Mouse (Mus musculus) cerebellum, postnatal 4 days (tissue): ENCODE measurements around the gene Pla2g12b.

ENCODE experiments used
- DNase-seq, 2 experiments: peaks; one replicate each; pipeline ENCODE4 v3.0.0; 2022; ENCODE audit warnings: low spot score in 2 of 2, mixed read lengths in 1 of 2

Gene Pla2g12b

DNA sequence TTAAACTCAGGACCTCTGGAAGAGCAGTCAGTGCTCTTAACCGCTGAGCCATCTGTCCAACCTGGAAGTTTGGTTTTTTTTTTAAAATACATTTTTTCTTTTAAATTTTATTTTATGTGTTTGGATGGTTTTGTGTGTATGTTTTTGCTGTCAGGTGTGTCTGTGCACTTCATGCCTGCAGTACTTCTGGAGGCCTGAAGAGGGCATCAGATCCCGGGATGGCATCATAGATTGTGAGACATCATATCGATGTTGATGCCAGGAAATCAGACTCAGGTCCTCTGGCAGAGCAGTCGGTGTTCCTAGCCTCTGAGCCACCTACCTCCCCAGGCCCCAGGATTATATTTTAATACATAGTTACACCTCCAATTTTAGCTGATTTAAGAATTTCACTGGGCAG lies 10.3 kb downstream of the Pla2g12b start:
- DNase-seq, result no peak

DNA sequence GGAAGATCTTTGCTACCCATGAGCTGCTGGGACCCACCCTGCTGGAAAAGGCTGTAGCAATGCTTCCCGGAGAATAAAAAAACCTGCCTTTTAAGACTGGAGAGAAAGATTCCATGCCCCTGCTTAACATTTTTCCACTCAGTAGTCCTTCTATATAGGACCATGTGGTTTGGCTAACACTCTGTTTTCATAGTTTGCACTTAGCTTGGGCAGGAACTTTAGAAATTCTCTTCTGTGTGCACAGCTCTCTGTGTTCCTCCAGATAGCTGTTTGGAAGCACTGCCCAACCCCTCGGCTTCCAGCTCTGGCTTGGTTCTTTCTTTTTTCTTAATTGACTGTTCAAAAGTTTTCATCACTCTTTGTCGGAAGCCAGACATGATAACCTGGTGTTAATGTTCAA lies 13.2 kb downstream of the Pla2g12b start:
- no peak for DNase-seq

DNA sequence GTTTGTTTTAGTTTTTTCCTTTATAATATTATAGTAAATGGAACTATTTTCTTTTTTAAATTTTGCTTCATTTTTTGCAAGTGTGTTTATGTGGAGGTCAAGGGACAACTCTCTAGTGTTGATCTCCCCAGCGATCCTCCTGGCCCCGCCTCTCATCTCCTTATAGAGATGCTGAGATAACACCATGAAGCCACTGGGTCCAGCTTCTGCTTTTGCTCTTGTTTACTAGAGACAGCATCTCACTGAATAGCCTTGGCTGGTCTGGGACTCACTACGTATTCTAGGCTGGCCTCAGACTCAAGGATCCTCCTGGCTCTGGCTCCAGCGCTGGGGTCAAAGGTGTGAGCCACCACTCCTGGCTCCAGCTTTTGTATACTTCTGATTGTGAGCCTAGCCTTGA lies 16.1 kb downstream of the Pla2g12b start:
- DNase-seq, result no peak

DNA sequence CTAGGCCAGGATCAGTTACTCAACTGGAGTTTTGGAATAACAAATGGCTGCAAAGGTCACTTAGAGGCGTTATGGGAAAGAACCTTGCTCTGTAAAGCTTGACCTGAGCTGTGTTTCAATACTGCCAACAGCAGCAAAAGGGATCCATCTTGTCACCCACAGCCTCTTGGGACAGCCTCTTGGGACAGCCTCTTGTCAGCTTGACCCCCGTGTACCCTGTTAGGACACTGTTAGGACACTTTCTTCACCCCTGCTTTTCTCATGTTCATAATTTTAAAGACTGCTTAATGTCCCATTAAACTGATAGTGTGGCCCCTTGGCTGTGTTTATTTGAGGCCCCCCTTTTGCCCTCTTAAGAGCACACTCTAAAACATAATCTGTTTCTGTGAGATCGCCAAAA lies 21.0 kb downstream of the Pla2g12b start:
- no peak for DNase-seq

DNA sequence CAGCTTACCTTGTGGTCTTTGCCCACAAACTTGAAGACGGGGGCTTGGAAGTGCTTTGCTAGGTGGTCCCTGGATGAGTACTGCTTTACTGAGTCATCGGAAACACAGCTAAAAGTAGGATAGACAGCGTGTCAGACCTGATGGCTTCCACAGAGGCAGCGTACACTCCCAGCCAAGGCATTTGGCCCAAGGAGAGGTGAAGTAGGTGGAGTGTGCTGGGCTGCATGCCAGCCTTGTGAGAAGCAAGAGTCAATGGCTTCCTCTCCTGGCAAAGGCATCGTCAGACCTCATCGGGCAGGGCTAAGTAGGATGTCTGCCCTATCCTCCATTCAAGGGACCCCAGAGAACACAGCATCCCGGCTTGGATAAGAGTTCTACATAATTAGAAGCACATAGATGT lies 21.9 kb downstream of the Pla2g12b start:
- peak in 1 of 2 experiments; percentile 14 for DNase-seq

DNA sequence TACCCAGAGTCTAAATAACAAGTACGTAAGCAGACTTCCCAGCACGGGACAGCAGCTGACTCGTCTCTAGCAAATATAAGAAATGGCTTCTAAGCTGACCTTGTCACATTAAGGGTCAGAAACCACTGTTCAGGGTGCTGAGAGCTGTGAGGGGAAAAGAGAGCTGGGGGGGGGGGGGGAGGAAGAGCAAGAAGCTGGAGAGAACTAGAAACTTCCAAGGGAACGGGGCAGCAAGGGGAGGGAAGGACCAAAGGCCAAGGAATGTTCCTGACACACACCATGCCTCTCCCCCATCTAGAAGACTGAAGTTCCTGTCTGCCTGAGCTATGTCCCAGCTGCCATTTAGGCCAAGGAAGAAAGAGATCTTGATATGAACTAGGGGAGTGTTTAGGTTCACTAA lies 22.9 kb downstream of the Pla2g12b start:
- no peak for DNase-seq

DNA sequence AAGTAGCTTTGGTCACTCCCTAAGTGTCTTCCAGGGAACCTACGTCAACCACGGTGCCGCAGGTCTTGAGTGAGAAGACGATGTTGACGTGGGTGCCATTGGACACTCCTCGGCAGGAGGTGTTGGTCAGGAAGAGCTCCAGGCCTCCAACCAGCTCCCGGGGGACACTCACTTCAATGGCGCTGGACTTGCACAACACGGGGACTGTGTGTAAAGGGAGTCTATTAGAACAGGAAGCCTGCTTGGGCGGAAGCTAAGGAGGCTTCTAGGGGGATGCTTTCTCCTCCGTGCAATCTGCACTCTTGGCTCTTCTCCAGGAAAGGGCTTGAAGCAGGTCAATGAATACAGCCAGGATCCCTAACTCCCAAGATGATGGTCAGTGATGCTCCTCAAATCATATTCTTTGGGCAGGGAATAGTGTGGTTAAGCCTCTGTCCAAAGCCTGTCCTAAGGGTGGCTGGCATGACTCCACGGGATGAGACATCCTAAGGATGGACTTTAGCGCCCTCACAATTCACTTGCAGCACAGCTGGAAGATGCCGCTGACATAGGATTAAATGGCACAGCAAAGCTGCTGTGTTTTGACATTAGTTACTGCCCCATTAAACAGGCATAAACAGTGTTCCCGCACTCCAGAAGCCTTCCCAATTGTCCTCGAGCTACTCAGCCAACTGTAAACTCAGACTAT lies 26.1 kb downstream of the Pla2g12b start:
- DNase-seq, result no peak

DNA sequence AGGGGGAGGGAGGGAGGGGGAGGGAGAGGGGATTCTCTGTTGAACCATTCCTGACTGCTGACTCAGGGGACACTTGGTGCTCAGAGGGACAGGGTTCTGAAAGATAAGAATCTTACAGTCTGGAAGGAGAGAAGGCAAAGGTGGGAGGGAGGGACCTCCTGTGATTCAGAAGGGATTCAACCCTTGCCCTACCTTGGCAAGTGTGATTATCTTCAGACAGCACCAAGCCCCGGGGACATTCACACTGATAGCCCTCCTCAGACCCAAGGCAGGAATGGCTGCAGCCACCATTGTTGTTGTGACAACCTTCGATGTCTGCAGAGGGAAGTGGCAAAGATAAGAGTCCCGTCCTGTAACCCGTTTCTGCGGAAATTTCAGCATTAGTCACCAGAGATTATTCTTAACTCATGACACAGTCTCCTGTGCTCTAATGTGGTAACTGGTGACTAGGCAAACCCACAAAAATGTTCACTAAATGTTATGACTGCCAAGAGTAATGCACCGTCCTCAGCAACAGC lies 27.3 kb downstream of the Pla2g12b start:
- no peak for DNase-seq

DNA sequence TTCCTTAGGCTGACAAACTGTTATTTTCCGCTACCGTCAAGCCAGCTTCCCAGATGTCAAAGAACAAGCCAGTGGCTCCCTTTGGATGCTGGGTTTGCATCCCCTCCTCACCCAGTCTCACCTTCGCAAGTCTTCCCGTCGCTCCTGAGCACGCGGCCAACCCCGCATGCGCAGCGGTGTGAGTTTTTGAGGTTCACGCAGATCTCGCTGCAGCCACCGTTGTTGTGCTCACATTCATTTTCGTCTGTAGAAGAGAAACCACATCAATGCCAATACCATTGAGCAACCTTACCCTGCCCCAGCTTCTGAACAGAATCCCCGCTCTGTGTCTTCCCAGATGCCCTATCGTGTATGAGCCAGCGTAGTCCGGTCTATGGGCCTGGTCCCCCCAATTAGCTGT lies 32.3 kb downstream of the Pla2g12b start:
- DNase-seq, result no peak

DNA sequence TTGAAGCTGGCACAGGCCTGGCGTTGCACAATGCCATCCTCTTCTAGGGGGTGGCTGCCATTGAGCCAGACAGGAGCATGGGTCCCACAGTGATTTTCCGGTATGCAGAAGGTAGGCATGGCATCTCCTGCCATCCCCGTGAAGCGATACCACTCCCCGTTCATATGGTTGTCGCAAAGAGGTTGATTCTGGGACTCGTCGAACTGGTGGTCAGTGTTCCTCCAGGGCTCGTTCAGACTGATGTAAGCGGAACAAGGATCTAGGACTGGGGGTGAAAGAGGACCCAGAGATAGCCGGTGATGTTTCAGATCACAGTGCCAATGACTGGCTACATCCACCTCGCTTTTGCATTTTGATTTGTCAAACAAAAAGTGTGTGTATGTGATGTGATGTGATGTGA lies 35.2 kb downstream of the Pla2g12b start:
- DNase-seq, result no peak

DNA sequence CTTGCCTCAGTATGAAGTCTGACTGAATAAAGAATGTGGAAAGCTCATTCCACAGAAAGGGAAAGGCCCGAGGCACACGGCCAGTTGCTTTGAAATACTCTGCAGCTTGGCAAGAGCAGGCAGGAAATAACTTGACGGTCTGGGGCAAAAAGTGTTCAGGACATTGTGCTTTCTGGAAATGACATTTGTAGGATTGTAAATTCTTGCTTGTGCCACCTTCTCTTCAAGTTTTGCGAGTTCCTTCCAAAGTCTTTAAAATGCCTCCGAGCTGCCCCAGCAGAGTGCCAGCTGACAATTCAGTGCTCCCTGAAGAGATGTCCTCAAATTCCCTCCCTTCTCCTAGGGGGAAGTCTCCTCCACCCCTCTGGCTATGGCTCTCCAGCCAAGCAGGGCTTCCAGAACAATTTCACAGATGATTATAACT lies 36.1 kb downstream of the Pla2g12b start:
- DNase-seq, result no peak

DNA sequence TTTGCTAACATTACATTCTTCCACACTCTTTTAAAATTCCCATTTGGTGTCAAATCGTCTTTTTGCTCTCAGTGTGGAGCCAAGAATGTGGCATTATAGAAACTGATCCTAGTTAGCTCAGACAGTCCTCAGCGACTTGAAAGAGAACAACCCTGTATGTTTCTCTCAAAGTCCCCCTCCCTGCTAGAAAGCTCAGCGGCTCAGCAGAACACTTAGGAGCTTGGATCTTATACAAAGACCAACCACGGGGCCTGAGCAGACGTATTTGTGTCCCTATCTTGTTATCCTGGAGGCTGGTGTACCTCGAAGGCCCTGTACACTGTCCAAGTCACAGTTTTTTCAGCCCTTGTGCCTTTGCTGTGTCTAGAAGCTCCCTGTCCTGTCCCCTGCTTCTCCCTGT lies 36.7 kb downstream of the Pla2g12b start:
- no peak for DNase-seq

DNA sequence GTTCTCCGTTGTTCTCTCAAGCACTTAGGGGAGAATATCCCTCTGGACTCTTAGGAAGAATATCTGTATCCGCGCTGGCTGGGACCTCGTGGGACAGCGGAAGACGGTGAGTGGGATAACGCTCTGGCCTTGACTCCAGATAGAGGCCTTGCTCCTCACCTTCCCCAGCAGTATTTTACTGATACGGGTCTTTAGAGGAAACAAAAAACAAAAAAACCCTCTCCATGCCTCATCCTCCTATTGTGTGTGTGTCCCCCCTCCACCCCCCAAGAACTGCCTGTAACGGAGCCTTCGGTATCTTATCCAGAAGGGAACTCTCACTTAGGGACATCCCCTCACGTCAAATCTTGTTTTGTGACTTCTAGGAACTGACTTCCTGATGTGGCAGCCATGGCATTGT lies 38.3 kb downstream of the Pla2g12b start, which contains the start of gene Oit3:
Gene Oit3 (minus strand): TSS at position 44 of the 400 bp plus-strand sequence.
- DNase-seq, result no peak

DNA sequence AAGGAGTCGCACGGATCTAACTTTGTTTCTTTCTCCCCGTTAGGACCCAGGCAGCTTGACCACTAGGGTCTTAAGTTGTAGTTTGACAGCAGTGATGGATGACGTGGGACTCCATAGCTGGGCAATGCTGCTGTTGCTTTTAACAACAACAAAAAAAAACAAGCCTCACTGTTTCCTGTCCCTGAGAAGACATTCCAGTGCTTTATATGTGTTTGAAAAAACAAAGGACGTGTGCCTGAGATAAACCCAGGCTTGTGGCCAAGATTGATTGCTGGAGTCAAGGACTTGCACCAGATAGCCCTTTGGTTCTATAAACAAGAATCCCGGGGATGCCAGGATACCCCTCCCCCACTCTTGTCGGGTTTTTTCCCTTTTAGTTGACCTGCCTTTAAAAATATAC lies 39.8 kb downstream of the Pla2g12b start:
- DNase-seq, result no peak

DNA sequence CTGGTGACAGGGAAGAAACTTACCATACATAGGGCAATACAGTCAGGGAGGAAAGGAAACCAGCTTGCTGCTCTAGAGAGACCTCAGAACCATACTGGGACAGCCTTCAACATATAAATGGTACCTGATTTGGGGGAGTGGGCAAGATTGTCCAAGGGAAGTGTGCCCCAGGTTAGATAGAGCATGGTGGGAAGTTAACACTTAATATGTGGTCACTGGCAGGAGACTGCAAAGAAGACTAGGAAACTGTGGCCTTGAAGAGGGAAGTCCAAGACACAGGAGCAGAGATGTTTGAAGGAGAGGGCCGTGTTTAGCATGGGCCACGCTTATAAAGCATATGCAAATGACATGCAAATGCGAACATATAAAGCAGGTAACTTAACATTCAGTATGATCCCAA lies 40.6 kb downstream of the Pla2g12b start:
- DNase-seq, result no peak

DNA sequence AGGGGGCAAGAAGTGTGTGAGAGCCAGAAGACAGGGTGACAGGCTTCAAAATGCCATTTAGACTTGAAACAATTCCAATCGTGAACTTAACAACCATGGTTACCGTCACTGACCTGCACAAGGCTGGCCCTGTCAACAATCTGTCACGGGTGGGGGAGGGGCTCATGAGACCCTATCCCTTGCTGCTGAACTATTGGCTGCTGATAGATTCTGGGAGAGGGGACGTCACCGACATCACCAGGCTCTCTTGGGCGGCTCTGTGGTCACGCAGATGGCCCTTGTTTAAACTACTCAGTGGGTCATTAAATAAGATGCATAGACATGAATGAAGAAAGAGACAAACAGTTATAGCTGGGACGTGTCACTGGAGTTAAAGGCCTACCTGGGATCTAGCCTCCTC lies 41.2 kb downstream of the Pla2g12b start:
- peak in 1 of 2 experiments; percentile 13 for DNase-seq

DNA sequence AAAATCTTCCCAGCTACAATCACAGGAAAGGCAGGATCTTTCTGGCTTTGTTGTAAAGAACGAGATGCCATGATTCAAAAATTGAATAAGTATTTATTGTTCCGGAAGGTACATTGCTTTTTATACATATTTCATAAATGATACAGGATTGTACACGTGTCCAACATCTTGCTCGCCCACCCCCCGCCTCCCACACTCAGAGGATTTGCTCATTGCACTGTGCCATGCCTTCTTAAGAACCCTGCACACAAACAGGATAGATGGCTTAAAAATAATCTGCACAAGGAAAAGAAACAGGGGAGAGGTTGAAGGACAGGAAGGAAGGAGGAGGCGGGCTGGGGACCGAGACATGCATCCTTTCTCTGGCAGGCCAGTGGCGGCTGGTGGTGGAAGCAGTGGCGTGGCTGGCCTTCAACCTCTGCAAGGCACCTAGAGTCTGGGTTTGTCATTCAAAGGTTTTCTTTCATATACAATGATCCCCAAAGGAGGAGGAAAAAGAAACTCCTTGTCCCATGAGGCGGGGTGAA lies 43.5 kb downstream of the Pla2g12b start:
- no peak for DNase-seq

DNA sequence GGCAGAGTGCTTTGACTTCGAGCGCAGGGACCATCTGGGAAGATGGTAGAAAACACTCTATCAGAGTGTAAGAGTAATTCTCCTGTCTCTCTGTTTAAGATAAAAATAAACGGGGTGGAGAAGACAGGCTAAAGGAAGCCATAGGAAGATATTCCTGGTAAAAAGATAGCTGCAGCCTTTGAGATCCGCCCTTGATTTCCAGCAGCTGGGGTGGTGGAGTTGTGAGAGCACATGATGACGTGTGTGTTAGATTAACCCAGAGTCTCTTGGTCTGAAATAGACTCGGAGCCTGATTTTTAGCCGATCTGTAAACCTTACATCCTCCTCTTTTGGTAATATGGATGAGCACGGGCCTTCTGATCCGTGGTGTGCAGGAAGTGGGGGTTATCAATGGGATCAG lies 44.1 kb downstream of the Pla2g12b start:
- DNase-seq, result no peak

DNA sequence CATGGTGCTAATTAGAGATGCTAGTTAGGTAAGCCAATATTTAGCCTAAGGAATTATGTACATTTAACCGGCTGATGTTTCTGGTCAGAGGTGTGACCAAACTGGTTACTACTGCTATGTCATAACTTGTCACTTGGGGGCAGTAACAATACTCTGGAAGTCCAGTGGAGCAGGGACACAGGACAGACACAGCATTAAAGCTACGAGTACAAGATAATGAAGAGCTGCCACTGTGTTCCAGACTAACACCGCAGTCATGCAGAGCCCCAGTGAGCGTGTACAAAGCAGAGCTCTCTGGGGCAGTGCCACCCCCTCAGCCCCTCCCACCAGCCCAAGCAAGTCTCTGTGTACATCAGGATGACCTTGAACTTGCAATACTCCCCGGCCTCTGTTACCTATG lies 48.4 kb downstream of the Pla2g12b start:
- DNase-seq, result no peak

DNA sequence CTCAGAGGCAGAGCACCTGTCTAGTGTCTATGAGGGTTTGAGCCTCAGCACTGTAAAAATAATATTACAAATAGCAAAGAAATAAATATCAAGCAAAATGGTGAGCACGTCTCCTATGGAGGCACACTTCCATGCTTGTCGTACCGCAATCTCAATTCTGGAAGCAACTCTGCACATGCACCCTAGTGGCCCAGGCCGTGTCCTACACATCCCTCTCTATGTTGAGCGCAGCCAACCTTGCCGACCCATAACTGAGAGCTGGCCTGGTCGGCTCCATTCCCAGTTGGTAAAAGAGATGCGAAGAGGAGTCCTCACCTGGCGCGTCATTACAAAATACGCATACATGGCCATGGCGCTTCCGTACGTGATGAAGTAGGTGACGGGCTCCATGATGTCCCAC lies 51.2 kb downstream of the Pla2g12b start:
- DNase-seq, result no peak

DNA sequence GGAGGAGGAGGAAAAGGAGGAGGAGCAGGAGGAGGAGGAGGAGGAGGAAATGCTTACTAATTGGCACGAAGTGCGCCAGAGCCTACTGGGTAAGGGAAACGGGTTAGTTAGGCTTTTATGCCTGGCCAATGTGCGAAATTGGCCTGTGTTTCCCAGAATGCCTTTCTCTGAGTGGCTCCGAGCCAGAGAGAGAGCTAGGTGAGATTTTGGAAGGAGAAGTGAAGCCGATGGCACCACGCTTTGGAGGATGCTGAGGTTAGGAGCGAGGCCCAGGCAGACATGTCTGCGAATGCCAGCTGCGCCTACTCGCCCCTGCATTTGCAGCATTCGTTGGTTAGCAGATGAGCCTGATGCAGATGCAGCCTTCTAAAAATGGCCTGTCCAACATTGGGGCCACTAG lies 56.3 kb downstream of the Pla2g12b start:
- DNase-seq, result peak in 1 of 2 experiments; percentile 39

DNA sequence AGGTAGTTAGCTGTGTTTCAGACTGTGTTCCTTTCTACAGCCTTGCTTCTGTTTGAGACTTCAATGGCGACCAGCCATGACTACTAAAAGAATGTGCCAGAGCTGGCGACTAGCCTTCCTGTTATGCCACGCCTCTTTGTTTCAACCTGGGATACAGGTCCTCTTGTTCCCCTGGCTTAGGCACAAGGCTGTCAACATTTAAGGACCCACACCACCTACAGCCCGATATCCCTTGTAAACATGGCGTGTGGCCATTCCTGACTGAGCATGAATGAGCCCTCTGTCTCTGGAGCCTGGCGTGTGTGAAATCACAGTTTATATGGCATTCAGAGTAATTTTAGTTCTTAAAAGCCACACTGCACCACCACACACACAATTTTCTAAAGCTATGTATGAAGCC lies 58.8 kb downstream of the Pla2g12b start:
- DNase-seq, result no peak

DNA sequence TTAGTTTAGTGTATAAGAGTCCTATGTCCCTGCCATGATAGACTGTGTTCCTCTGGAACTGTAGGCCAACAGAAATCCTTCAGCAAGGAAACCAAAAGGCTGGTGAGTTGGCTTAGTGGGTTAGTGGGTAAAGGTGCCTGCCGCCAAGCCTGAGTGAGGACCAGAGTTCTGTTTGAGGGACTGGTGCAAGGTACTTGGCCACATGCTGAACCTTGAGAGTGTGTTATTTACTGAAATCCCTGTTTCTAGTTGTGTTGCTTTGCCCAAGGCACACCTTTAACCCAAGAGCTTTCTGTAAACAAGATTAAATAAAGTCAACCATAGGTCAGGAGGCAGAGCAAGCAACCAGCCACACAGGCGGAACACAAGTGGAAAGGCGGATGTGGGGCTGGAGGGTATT lies 62.1 kb downstream of the Pla2g12b start:
- DNase-seq, result no peak

DNA sequence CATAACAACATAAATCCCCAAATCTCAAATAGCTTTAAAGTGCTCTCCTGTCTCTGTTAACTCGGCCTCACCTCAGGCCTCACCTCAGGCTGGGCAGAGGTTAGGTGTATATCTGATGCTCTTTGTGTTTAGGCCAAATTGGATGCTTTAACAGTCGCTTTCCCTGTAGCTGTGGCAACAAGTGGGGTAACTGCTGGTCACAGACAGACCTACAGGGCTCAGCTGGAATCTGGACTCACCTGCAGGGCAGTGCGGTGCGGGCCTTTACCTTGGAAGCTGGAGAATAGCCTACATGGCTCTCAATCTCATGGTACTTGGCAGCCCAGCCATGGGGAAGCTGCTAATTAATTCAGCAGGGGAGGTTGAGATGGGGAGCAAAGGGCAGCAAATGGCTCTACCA lies 63.2 kb downstream of the Pla2g12b start:
- no peak for DNase-seq
